Comparison of ENCODE assay signal across 1 mouse cellular context in the genomic region with DNA sequence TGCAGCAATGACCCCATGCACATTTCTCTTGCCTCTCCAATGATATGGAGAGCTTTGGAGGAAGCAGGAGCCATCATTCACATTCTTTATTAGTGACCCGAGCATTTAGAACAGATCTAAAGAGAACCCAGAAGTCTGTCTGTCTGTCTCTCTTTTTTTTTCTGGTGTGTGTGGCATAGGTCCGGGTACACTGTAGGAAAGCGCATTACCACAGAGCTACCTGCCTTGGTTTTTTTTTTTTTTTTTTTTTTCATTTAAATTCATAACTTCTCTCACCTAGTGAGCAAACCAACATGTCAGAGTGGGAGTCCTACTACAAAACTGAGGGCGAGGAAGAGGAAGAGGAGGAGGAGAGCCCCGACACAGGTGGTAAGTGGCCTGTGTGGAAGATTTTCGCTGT.
A peak's percentile ranks its signal among the peaks of the same experiment; 100 is the strongest.
TF ChIP-seq lines count a peak whose summit lies in the region.

No protein-coding gene starts in this region.

TF ChIP-seq in MEL, 35 proteins besides CTCF, POLR2A, EP300 and RAD21 (continued from another document):
- no peak for TF ChIP-seq CHD2 (IDR thresholded peaks at IDR 0.05; ENCODE audit: low read length)
- TF ChIP-seq BHLHE40 (IDR thresholded peaks at IDR 0.05; ENCODE audit: borderline replicate concordance, low read depth, low read length), result no peak
- TF ChIP-seq MYB (IDR thresholded peaks at IDR 0.05; ENCODE audit: low read depth, low read length), result no peak
- peak; percentile 96 for TF ChIP-seq CHD1 (IDR thresholded peaks at IDR 0.05; ENCODE audit: low read depth, low read length)
- TF ChIP-seq SMC3 (IDR thresholded peaks at IDR 0.05; ENCODE audit: low read depth, low read length), result no peak
- TF ChIP-seq ZKSCAN1 (IDR thresholded peaks at IDR 0.05; ENCODE audit: low read depth, low read length), result no peak
- no peak for TF ChIP-seq SIN3A (IDR thresholded peaks at IDR 0.05; ENCODE audit: low read length)
- TF ChIP-seq ZMIZ1 (IDR thresholded peaks at IDR 0.05; ENCODE audit: low read depth, low read length), result no peak
- no peak for TF ChIP-seq MAZ (IDR thresholded peaks at IDR 0.05; ENCODE audit: low read depth, low read length)
- no peak for TF ChIP-seq GABPA (IDR thresholded peaks at IDR 0.05; ENCODE audit: low read depth, low read length)
- TF ChIP-seq ZNF384 (IDR thresholded peaks at IDR 0.05; ENCODE audit: low read depth, low read length), result peak; percentile 82
- no peak for TF ChIP-seq USF2 (IDR thresholded peaks at IDR 0.05; ENCODE audit: borderline replicate concordance in 1 of 2, insufficient read depth in 1 of 2, low read depth in 1 of 2, low read length in 2 of 2)
- TF ChIP-seq MAX (IDR thresholded peaks at IDR 0.05; ENCODE audit: low read length), result no peak
- no peak for TF ChIP-seq RCOR1 (IDR thresholded peaks at IDR 0.05; ENCODE audit: low read depth, low read length)
- TF ChIP-seq ELF1 (IDR thresholded peaks at IDR 0.05; ENCODE audit: low read depth, low read length), result no peak
- TF ChIP-seq TCF12 (IDR thresholded peaks at IDR 0.05; ENCODE audit: low read depth, low read length), result no peak
TF ChIP-seq in MEL: peak in this region for 2.
